Mouse (Mus musculus): ENCODE data around the gene Rbfox3. TPM values are rescaled to one million over a fixed set of nuclear protein-coding genes. Genes with fewer than 3 reads are reported as not detected.

The Rbfox3 gene
- polyA plus RNA-seq, 1 experiment from 2014 or later, result 0.69 TPM

DNA sequence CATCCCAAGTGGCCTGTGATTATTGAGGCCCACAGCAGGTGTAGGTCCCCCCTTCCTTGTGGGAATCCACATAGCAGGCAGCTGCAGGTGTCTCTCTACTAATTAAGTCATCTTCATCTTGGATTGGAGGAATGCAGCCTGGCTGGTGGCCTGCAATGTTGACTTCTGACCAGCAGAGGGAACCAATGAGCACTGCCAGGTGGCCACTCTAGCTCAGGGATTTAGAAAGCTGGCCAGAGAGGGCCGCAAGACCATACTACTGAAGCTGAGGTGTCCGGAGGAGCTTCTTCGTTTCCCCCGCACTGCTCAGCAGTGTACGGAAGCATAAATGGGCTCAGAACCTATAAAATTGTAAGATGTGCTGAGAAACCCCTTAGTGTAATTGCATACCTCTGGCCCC, 403.5 kb downstream of the Rbfox3 start:
- H3K27me3 ChIP-seq (ENCODE audit: control insufficient read depth, insufficient read depth, low read length), result peaks cover 40% of the 10 kb centered on the region
- no peak overlapping the region for H3K4me3 ChIP-seq (ENCODE audit: low read depth, low read length)
- H3K36me3 ChIP-seq (ENCODE audit: control insufficient read depth, insufficient read depth, low read length), result no peaks in the 10 kb centered on the region
- no peak overlapping the region for H3K27ac ChIP-seq (ENCODE audit: low read depth, low read length)
- no peaks in the 10 kb centered on the region for H3K9me3 ChIP-seq (replicated peaks; ENCODE audit: control insufficient read depth, low read length)
- H3K4me2 ChIP-seq, result no peak overlapping the region
- H3K9ac ChIP-seq (ENCODE audit: low read depth, low read length), result no peak overlapping the region
- ATAC-seq (replicated peaks; ENCODE audit: insufficient number of reproducible peaks, low FRiP score, low TSS enrichment), result no peak
- 28% methylated on average over 5 of the region's 5 CpGs for WGBS (ENCODE audit: insufficient replicate concordance)
- peaks cover 9% of the 10 kb centered on the region for H3K4me1 ChIP-seq (ENCODE audit: control insufficient read depth, insufficient read depth, low read length)

DNA sequence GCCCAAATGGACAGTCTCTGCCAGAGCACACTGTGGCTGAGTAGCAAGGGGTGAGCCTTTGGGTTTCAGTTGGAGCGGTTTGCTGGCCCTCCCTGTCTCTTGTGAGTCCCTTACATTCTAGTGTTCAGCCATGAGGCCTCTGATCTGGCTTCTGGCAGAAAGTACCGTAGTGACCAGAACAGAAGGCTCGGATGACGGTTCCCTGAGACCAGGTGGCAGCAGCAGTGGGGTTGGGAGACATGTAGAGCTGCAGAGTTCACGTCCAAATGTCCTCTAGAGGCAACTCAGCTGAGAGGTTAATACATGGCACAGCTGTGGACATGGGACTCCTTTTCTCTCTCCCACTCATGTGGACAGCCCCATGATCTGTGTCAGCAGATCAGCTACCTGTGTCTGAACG, 404.3 kb downstream of the Rbfox3 start:
- H3K27me3 ChIP-seq (ENCODE audit: control insufficient read depth, insufficient read depth, low read length), result peaks cover 47% of the 10 kb centered on the region

DNA sequence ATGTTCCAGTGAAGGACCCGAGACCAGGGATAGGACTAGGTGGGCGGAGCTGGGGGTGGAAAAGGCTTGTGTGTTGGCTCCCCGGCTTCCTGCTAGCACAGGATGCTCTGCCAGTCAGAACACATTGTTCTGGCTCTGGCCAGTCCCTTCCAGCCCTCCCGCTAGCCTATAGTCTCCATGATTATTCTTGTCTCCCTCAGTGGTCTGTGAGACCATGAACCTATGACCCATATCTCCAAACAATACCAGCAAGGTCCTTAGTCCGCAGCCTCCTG, 407.3 kb downstream of the Rbfox3 start:
- H3K36me3 ChIP-seq (ENCODE audit: control insufficient read depth, insufficient read depth, low read length), result no peaks in the 10 kb centered on the region
- no peak overlapping the region for H3K4me3 ChIP-seq (ENCODE audit: low read depth, low read length)
- peaks cover 7% of the 10 kb centered on the region for H3K4me1 ChIP-seq (ENCODE audit: control insufficient read depth, insufficient read depth, low read length)
- ATAC-seq (replicated peaks; ENCODE audit: insufficient number of reproducible peaks, low FRiP score, low TSS enrichment), result no peak
- 63% methylated on average over 5 of the region's 5 CpGs for WGBS (ENCODE audit: insufficient replicate concordance)
- no peaks in the 10 kb centered on the region for H3K9me3 ChIP-seq (replicated peaks; ENCODE audit: control insufficient read depth, low read length)
- peaks cover 44% of the 10 kb centered on the region for H3K27me3 ChIP-seq (ENCODE audit: control insufficient read depth, insufficient read depth, low read length)
- no peak overlapping the region for H3K4me2 ChIP-seq
- no peak overlapping the region for H3K27ac ChIP-seq (ENCODE audit: low read depth, low read length)
- H3K9ac ChIP-seq (ENCODE audit: low read depth, low read length), result no peak overlapping the region

More for the DNA sequence above, 404.3 kb downstream of the Rbfox3 start:
- Histone ChIP-seq H3K9me3 (replicated peaks; ENCODE audit: control insufficient read depth, low read length) (no peaks in the 10 kb centered on the region), H3K4me2 (no peak overlapping the region), H3K9ac (ENCODE audit: low read depth, low read length) (no peak overlapping the region), H3K4me1 (ENCODE audit: control insufficient read depth, insufficient read depth, low read length) (peaks cover 10% of the 10 kb centered on the region), H3K36me3 (ENCODE audit: control insufficient read depth, insufficient read depth, low read length) (no peaks in the 10 kb centered on the region), H3K4me3 (ENCODE audit: low read depth, low read length) (no peak overlapping the region), H3K27ac (ENCODE audit: low read depth, low read length) (no peak overlapping the region)
- ATAC-seq (replicated peaks; ENCODE audit: insufficient number of reproducible peaks, low FRiP score, low TSS enrichment), result no peak
- WGBS (ENCODE audit: insufficient replicate concordance), result 73% methylated on average over 6 of the region's 6 CpGs

DNA sequence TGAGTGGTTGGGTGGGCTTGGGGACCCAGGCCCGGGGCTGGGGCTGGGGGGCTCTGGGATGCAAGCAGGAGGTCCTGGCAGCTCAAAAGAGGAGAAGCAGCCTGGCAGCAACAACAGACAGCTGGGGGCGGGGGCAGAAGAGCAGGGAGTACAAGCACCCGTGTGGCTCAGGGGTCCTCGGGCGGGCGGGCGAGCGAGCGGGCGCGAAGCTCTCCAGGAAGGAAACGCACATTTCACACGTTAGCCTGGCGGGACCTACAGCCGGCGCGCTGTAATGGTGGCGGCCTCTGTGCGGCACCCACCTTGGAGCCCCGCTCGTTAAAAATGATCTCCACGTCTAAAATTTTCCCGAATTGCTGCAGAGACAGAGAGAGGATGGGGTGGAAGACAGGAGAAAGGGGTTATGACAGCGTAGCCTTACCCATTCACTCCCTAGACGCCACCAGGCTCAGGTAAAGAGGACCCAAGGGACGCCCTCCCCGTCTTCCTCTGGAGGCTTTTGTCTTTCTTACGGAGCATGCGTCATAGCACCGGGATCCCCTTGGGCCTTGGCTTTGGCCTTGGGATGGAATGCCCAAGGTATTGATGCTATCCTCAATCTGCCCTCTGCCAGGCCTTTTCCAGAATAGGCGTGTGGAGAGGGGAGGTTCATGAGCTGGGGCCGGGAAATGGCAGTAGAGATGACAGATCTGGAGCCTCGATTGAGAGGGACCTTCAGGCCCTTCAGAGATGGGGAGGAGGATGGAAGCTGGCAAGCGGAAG, 407.8 kb downstream of the Rbfox3 start:
- Histone ChIP-seq H3K36me3 (ENCODE audit: control insufficient read depth, insufficient read depth, low read length) (no peaks in the 10 kb centered on the region), H3K4me2 (peak overlapping the region; percentile 31), H3K27ac (ENCODE audit: low read depth, low read length) (no peak overlapping the region), H3K4me1 (ENCODE audit: control insufficient read depth, insufficient read depth, low read length) (peaks cover 7% of the 10 kb centered on the region), H3K9ac (ENCODE audit: low read depth, low read length) (no peak overlapping the region), H3K4me3 (ENCODE audit: low read depth, low read length) (0 out of 2 replicates have a peak overlapping the region, but pooled peaks have one; percentile 16), H3K27me3 (ENCODE audit: control insufficient read depth, insufficient read depth, low read length) (peaks cover 44% of the 10 kb centered on the region), H3K9me3 (replicated peaks; ENCODE audit: control insufficient read depth, low read length) (no peaks in the 10 kb centered on the region)
- ATAC-seq (replicated peaks; ENCODE audit: insufficient number of reproducible peaks, low FRiP score, low TSS enrichment), result no peak
- 16% methylated on average over 34 of the region's 34 CpGs for WGBS (ENCODE audit: insufficient replicate concordance)

DNA sequence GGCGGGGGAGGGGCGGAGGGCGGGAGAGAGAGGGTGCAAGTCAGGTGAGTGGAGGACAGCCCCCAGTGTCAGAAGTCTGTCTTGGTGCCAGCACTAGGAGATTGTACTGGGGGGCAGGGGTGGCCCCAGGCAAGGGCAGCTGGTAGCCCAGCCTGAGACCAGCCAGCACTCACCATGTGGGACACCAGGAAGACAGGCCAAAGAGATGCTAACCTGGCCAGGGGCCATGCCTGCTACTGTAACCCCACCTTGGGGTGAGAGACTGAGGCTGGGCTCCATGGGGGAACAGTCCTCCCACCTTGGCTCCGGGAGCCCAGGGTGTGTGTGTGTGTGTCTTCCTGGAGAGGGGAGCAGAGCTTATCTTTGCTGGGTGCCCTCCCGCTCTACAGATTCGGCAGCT, 408.4 kb downstream of the Rbfox3 start:
- Histone ChIP-seq H3K36me3 (ENCODE audit: control insufficient read depth, insufficient read depth, low read length) (no peaks in the 10 kb centered on the region), H3K4me3 (ENCODE audit: low read depth, low read length) (no peak overlapping the region), H3K27ac (ENCODE audit: low read depth, low read length) (no peak overlapping the region), H3K9me3 (replicated peaks; ENCODE audit: control insufficient read depth, low read length) (no peaks in the 10 kb centered on the region), H3K4me1 (ENCODE audit: control insufficient read depth, insufficient read depth, low read length) (peaks cover 7% of the 10 kb centered on the region), H3K9ac (ENCODE audit: low read depth, low read length) (no peak overlapping the region), H3K27me3 (ENCODE audit: control insufficient read depth, insufficient read depth, low read length) (peaks cover 44% of the 10 kb centered on the region), H3K4me2 (no peak overlapping the region; the same call in 1 of the 2 replicates)
- ATAC-seq (replicated peaks; ENCODE audit: insufficient number of reproducible peaks, low FRiP score, low TSS enrichment), result no peak
- WGBS (ENCODE audit: insufficient replicate concordance), result 52% methylated on average over 6 of the region's 6 CpGs

DNA sequence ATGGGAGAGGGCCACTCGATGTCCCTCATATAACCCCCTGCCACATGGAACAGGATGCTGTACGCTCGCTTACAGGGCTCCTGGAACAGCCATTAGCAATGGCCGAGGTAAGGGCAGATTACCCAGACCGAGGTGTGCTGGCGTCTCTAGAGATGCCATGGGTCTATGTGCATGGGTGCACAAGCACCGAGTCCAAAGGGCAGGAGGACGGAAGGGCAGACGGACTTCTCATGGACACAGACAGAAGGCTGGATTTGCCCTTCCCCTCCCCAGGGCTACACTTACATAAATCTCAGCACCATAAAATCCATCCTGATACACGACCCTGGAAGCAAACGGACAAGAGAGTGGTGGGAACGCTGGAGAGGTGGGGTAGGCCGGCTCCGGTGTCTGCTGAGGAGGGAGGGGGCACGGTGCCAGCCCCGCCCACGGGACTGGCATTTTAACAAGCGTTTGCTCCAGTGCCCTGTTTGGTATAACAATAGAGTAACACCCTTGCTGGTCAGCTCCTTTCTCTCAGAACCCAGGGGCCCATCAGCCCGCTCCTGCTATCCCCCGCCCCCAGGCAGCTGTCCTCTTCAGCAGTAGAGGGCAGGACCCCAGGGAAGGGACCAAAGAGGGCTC, 415.2 kb downstream of the Rbfox3 start:
- Histone ChIP-seq H3K9ac (ENCODE audit: low read depth, low read length) (no peak overlapping the region), H3K27me3 (ENCODE audit: control insufficient read depth, insufficient read depth, low read length) (peaks cover 6% of the 10 kb centered on the region), H3K27ac (ENCODE audit: low read depth, low read length) (no peak overlapping the region), H3K36me3 (ENCODE audit: control insufficient read depth, insufficient read depth, low read length) (no peaks in the 10 kb centered on the region), H3K4me1 (ENCODE audit: control insufficient read depth, insufficient read depth, low read length) (peaks cover 3% of the 10 kb centered on the region; the same call in 1 of the 2 replicates), H3K9me3 (replicated peaks; ENCODE audit: control insufficient read depth, low read length) (no peaks in the 10 kb centered on the region), H3K4me3 (ENCODE audit: low read depth, low read length) (no peak overlapping the region), H3K4me2 (no peak overlapping the region)
- 67% methylated on average over 20 of the region's 20 CpGs for WGBS (ENCODE audit: insufficient replicate concordance)
- ATAC-seq (replicated peaks; ENCODE audit: insufficient number of reproducible peaks, low FRiP score, low TSS enrichment), result no peak

DNA sequence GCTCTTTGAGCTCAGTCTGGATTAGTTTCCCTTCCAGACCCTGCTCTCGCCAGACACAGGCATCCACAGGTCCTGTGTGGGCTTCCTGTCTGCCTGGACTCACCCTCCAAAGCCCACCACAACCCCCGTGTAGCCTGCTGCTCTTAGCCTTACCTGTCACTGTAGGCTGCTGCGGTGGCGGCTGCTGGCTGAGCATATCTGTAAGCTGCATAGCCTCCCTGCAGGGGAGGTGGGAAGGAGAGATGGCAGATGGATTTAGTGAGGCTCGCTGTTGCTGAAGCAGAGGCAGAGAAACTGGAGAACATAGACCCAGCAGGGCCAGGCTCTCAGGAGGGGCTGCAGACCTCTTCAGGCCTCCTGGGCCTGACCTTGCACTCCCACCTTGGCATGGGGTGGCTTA, 416.3 kb downstream of the Rbfox3 start:
- peaks cover 10% of the 10 kb centered on the region for H3K27me3 ChIP-seq (ENCODE audit: control insufficient read depth, insufficient read depth, low read length)
- H3K36me3 ChIP-seq (ENCODE audit: control insufficient read depth, insufficient read depth, low read length), result no peaks in the 10 kb centered on the region
- H3K9me3 ChIP-seq (replicated peaks; ENCODE audit: control insufficient read depth, low read length), result no peaks in the 10 kb centered on the region
- H3K4me2 ChIP-seq, result no peak overlapping the region
- 31% methylated on average over 5 of the region's 5 CpGs for WGBS (ENCODE audit: insufficient replicate concordance)
- H3K4me3 ChIP-seq (ENCODE audit: low read depth, low read length), result no peak overlapping the region
- peaks cover 3% of the 10 kb centered on the region; the same call in 1 of the 2 replicates for H3K4me1 ChIP-seq (ENCODE audit: control insufficient read depth, insufficient read depth, low read length)
- no peak overlapping the region for H3K27ac ChIP-seq (ENCODE audit: low read depth, low read length)
- H3K9ac ChIP-seq (ENCODE audit: low read depth, low read length), result no peak overlapping the region
- ATAC-seq (replicated peaks; ENCODE audit: insufficient number of reproducible peaks, low FRiP score, low TSS enrichment), result no peak

DNA sequence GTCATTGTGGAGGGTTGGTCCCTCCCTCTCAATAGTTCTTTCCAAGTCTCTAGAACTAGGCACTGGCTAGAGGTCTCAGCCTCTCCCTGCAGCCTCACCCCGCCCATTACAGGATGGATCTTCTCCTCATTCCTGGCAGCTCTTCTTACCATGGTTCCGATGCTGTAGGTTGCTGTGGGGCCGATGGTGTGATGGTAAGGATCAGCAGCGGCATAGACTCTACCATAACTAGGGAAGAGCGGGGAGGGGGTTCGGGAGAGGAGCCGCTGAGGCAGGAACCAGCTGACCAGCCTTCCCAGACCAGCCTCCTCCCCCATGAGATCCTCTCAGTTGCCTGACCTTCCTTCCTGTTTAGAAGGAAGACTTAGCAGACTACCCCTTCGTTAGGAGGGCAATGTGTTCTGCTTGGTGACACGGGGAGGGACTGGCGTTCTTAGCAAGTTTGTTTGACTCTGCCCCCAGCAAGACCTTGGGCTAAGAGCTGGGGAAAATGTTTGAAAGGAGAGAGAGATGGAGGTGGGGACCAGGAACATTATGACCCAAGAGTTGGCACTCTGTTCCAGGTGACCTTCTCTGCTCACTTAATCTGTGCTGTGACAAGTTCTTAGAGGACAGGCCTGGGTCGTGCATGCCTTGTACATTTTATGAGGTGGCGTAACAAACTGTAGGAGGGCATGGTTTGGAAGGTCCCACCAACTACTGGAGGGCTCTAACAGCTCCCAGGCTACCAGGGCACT, 417.2 kb downstream of the Rbfox3 start:
- Histone ChIP-seq H3K36me3 (ENCODE audit: control insufficient read depth, insufficient read depth, low read length) (no peaks in the 10 kb centered on the region), H3K27me3 (ENCODE audit: control insufficient read depth, insufficient read depth, low read length) (peaks cover 11% of the 10 kb centered on the region), H3K9me3 (replicated peaks; ENCODE audit: control insufficient read depth, low read length) (no peaks in the 10 kb centered on the region), H3K4me3 (ENCODE audit: low read depth, low read length) (no peak overlapping the region), H3K9ac (ENCODE audit: low read depth, low read length) (no peak overlapping the region), H3K27ac (ENCODE audit: low read depth, low read length) (no peak overlapping the region), H3K4me2 (no peak overlapping the region), H3K4me1 (ENCODE audit: control insufficient read depth, insufficient read depth, low read length) (peaks cover 3% of the 10 kb centered on the region; the same call in 1 of the 2 replicates)
- ATAC-seq (replicated peaks; ENCODE audit: insufficient number of reproducible peaks, low FRiP score, low TSS enrichment), result no peak
- 63% methylated on average over 12 of the region's 12 CpGs for WGBS (ENCODE audit: insufficient replicate concordance)
